Mouse (Mus musculus) left cerebral cortex, postnatal 25 days (tissue): ENCODE measurements at regions not wholly inside any gene's neighbourhood (a gene's known extent, or its start where the extent isn't known, plus 50 kb on each side); places are given as distances from the start of the nearest gene placed in this dataset.

ENCODE experiments used
- DNase-seq, 2 experiments: peaks; one replicate each; pipeline ENCODE4 v3.0.0; 2022; ENCODE audit warnings: low spot score in 2 of 2, mixed read lengths in 1 of 2
- intact Hi-C: fragments of 180-260 bp; cut with DNase I; formaldehyde crosslinking; loops from one replicate; pipeline ENCODE4 v1.15.1; 2025

DNA sequence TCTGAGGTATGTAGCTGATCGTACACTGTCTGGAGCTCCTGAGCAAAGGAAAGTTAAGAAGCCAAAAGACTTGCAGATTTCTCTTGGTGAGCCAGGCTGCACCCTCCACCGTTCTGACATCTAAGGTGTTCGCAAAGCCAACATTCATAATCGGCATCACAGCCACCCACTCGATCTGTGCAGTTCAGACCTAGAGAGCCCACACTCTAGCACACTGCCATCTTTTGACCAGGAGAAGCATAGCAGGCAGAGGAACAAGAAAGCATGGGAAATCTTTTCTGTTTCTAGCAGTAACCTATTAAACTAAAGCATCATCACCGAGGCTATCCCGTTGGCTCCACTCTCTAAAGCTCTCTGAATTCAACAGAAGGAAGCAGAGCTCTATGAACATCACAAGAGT, 59.2 kb downstream of the Areg start:
- intact Hi-C loops, result loop anchor here (5.0 kb wide), 1 partner anchor 246 kb away; no protein-coding TSS in a partner anchor
- peak; percentile 21 to 42 for DNase-seq

- intact Hi-C loops, result no loop called here
- no peak for DNase-seq
Measured at GRCm38 (mm10) chr5:91200448-91200847, 61.0 kb downstream of the Areg start.

GRCm38 (mm10) chr5:91204225-91205005, 65.0 kb downstream of the Areg start:
- no peak for DNase-seq
- intact Hi-C loops, result no loop called here

GRCm38 (mm10) chr5:91205350-91205880, 66.0 kb downstream of the Areg start:
- intact Hi-C loops, result no loop called here
- no peak for DNase-seq

- intact Hi-C loops, result no loop called here
- no peak for DNase-seq
Measured at GRCm38 (mm10) chr5:91206569-91207490, 67.4 kb downstream of the Areg start.

GRCm38 (mm10) chr5:91220174-91220573, 80.8 kb downstream of the Areg start:
- intact Hi-C loops, result no loop called here
- no peak for DNase-seq

- no peak for DNase-seq
- intact Hi-C loops, result no loop called here
Measured at GRCm38 (mm10) chr5:91241656-91242055, 102.3 kb downstream of the Areg start.

DNA sequence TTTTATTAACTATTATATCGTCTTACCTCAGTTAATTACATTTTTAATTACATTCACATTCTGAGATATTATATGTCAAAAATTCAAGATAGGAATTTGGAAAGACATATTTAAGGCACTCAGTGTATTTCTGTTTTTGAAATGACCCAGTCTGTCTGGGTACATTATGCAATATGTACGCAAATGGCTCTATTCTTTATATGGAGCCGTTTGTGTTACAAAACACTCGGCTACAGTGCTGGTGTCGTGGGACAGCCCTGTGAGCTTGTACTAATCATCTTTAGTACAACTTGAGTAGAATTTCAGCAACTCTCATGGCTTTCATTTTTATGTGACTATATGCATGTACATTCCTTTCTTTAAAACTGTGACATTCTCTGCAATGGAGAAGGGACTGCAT, 108.0 kb downstream of the Areg start:
- intact Hi-C loops, result no loop called here
- no peak for DNase-seq

- intact Hi-C loops, result no loop called here
- DNase-seq, result no peak
Measured at GRCm38 (mm10) chr5:91261895-91262294, 122.5 kb downstream of the Areg start.

GRCm38 (mm10) chr5:91262526-91262925, 123.1 kb downstream of the Areg start:
- DNase-seq, result no peak
- intact Hi-C loops, result no loop called here

DNA sequence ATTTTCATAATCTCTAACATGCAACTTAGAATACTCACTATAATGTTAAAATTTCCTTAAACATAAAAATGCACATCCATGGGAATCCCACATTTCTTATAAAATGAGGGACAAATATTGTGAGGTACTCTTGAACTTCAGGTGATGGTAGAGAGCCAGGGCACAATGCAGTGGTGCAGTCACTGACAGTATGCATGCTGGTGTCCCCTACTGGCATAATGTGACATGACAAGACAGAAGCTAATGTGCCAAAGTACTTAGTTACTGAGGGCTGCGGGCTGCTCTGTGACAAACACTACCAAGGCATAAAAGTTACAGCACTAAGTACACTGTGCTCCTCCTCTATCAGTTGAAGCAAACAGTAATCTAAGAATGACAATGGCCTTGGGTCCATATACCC, 131.3 kb downstream of the Areg start:
- DNase-seq, result no peak
- intact Hi-C loops, result no loop called here

DNA sequence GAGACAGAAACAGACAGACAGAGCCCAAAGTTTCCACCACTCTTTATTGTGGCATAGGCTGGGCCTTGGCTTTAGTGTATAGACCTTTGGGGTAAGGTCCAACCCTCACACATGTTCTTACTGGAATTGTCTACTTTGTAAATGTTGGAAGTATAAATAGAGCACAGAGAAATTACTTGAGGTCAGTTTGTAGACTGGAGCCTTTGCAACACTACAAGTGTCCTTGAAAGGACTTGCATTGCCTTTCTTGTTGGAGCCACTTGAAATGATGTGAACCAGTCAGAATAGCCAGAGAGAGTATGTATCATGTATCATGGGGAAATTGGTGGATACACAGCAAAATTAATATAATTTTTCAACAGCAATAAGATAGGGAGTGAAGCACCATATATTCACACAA, 131.4 kb downstream of the Btc start:
- intact Hi-C loops, result no loop called here
- no peak for DNase-seq

GRCm38 (mm10) chr5:91274411-91274810, 128.4 kb downstream of the Btc start:
- intact Hi-C loops, result no loop called here
- no peak for DNase-seq

DNA sequence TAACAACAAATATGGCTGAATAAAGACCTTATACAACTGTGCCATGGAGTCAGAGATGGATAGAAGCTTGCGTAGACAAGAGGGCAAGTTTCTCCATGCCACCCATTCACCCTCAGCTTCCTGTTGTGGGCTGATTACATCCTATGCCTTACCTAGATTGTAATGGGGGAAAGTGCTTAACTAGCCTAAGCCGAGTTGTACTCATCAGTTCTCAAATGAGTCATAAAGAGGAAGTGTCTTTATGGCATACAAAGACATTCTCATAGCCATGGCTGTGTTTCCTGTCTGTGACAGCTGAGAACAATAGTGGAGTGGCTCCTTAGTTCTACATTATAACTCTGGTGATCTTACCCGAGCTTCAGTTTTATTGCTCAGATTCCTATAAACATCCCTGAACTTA, 124.3 kb downstream of the Btc start:
- DNase-seq, result no peak
- intact Hi-C loops, result no loop called here

GRCm38 (mm10) chr5:91279464-91279863, 123.3 kb downstream of the Btc start:
- DNase-seq, result no peak
- intact Hi-C loops, result no loop called here

DNA sequence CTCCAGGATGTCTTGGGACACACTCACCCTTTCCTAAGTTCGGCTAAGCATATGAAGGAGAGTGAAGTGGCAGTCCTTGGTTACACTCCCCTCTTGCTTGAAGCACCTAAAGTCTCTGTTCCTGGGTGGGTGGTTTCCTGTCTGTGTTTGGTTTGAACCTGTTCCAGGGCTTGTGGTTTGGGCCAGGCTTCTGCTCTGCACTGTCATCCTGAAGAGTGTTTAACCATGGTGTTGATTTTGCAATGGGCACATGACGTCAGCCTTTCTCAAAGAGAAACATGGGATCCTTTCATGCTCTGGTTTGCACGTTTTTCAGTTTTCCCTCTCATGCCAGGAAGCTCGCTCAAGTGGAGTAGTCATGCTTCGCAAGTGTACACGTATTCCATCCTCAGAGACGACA, 119.8 kb downstream of the Btc start:
- no peak for DNase-seq
- intact Hi-C loops, result no loop called here

DNA sequence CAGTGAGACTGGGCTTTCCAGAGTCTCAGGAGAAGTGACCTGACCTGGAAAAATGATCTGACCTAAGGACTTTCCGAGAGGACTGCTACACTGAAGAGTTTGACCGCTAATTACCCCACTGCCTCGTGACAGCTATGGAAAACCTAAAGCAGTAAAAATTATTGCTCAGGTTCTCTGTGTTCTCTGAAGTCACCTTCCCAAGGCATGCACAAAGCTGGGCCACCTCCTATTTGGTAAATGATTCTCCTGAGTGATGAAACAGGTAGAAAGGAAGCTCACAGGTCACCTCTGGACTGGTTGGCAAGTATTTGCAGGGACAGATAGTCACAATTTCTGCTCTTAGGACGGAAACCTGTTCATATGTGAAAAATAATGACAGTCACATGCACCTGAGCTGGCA, 109.7 kb downstream of the Btc start:
- intact Hi-C loops, result no loop called here
- no peak for DNase-seq

GRCm38 (mm10) chr5:91294957-91295356, 107.8 kb downstream of the Btc start:
- DNase-seq, result no peak
- intact Hi-C loops, result no loop called here

- intact Hi-C loops, result no loop called here
- DNase-seq, result peak in 1 of 2 experiments; percentile 63
Measured at GRCm38 (mm10) chr5:91297068-91297467, 105.7 kb downstream of the Btc start.

GRCm38 (mm10) chr5:91302114-91302513, 100.7 kb downstream of the Btc start:
- no peak for DNase-seq
- intact Hi-C loops, result loop anchor here (10.0 kb wide), 1 partner anchor 637 kb away; no protein-coding TSS in a partner anchor
